Mouse (Mus musculus) heart, postnatal 10 days (tissue): Measurements from ENCODE around the gene Tuba4a. TPM values are rescaled to one million over a fixed set of nuclear protein-coding genes. Genes with fewer than 3 reads are reported as not detected.

Experiments used
- DNase-seq, 2 experiments: peaks; one replicate each; pipeline ENCODE4 v3.0.0; 2021
- intact Hi-C: fragments of 180-260 bp; cut with DNase I; formaldehyde crosslinking; loops from one replicate; pipeline ENCODE4 v1.15.1; 2025
- microRNA-seq, 2 experiments: library from miRNA; unstranded; fragments of <30 nt; microRNA quantifications; one replicate each; pipeline ENCODE4 v1.2.0; 2022
- total RNA-seq, 2 experiments: library from RNA; stranded (reverse); gene quantifications; 2 replicates each; pipeline ENCODE4 v1.2.3; 2021

Tuba4a gene
- total RNA-seq, 2 experiments from 2014 or later: 543 to 577 TPM

GRCm38 (mm10) chr1:75179334-75180104 is 40.1 kb downstream of the Tuba4a start:
- intact Hi-C loops: no loop called here
- peak; percentile 59 to 61 for DNase-seq

GRCm38 (mm10) chr1:75168472-75169464 is 50.9 kb downstream of the Tuba4a start, which contains the start of gene Zfand2b:
Gene Zfand2b, plus strand, starts transcription at chr1:75168646.
- intact Hi-C loops: loop anchor here (2.0 kb wide), 1 partner anchor 26 kb away; the partner anchor contains the start of genes Cnppd1 and Retreg2
- DNase-seq: peak; percentile 97 to 98

GRCm38 (mm10) chr1:75168093-75168471 is 51.6 kb downstream of the Tuba4a start:
- intact Hi-C loops: loop anchor here (2.0 kb wide), 1 partner anchor 25 kb away; the partner anchor contains the start of genes Cnppd1 and Retreg2

More at GRCm38 (mm10) chr1:75168093-75168471, 51.6 kb downstream of the Tuba4a start:
- DNase-seq: no peak

Small RNA genes lying within 50 kb of the gene (microRNA-seq; reads per million reads assigned to microRNA genes)
- 0 reads per million in 2 experiments for gene Gm27943

Other genes with a start within 250 kb of the Tuba4a start
- 1 to 10 TPM; 2.2 to 2.7 TPM for gene Nhej1, start 94.7 kb downstream of the Tuba4a start, total RNA-seq
- 1 to 10 TPM in 1 of 2 experiments, under 1 TPM in 1; 0.72 to 1.6 TPM for gene Slc23a3, start 86.0 kb downstream of the Tuba4a start, total RNA-seq
- gene Cnppd1, start 77.2 kb downstream of the Tuba4a start, total RNA-seq: 10 to 100 TPM; 31.4 to 34.9 TPM
- 10 to 100 TPM; 29.2 to 33.2 TPM for gene Retreg2, start 77.1 kb downstream of the Tuba4a start, total RNA-seq
- gene Zfand2b, start 51.2 kb downstream of the Tuba4a start, total RNA-seq: 10 to 100 TPM; 20.2 to 20.4 TPM
- gene Abcb6, start 39.5 kb downstream of the Tuba4a start, total RNA-seq: 10 to 100 TPM; 23.6 to 26.8 TPM
- gene Ankzf1, start 27.7 kb downstream of the Tuba4a start, total RNA-seq: 10 to 100 TPM; 12.5 TPM
- gene Atg9a, start 27.7 kb downstream of the Tuba4a start, total RNA-seq: 10 to 100 TPM; 51.6 to 54.2 TPM
- 10 to 100 TPM in 1 of 2 experiments, 1 to 10 TPM in 1; 9.9 to 10.5 TPM for gene Glb1l, start 9.1 kb downstream of the Tuba4a start, total RNA-seq
- 10 to 100 TPM; 60.1 to 61.4 TPM for gene Stk16, start 9.0 kb downstream of the Tuba4a start, total RNA-seq
- not detected for gene A630095N17Rik, start 12.2 kb upstream of the Tuba4a start, total RNA-seq
- 10 to 100 TPM; 58.3 to 61.4 TPM for gene Dnajb2, start 16.5 kb upstream of the Tuba4a start, total RNA-seq
- gene Ptprn, start 44.6 kb upstream of the Tuba4a start, total RNA-seq: under 1 TPM; 0.34 to 0.42 TPM
- gene Resp18, start 58.5 kb upstream of the Tuba4a start, total RNA-seq: not detected
- gene Dnpep, start 98.1 kb upstream of the Tuba4a start, total RNA-seq: 10 to 100 TPM; 92.2 to 92.7 TPM
- gene Des, start 140.5 kb upstream of the Tuba4a start, total RNA-seq: 100 to 1,000 TPM; 909 to 916 TPM
- 100 to 1,000 TPM; 104 to 112 TPM for gene Speg, start 155.4 kb upstream of the Tuba4a start, total RNA-seq
- 10 to 100 TPM; 39.7 to 40.1 TPM for gene Gmppa, start 216.1 kb upstream of the Tuba4a start, total RNA-seq
- gene Asic4, start 230.6 kb upstream of the Tuba4a start, total RNA-seq: not detected